Mouse (Mus musculus) embryo, embryonic 10 days (tissue): ENCODE data around the gene Gtf2i.
A peak's percentile ranks its signal among the peaks of the same experiment; 100 is the strongest.
"Not testable (repeated sequence)": the region's sequence is repeated elsewhere in the genome, so short reads cannot be mapped to it uniquely, and the experiment has no call there.

Experiments
- DNase-seq: peaks from one replicate; pipeline ENCODE4 v3.0.0-alpha.2; 2015; ENCODE audit warnings: low spot score

Gtf2i gene

DNA sequence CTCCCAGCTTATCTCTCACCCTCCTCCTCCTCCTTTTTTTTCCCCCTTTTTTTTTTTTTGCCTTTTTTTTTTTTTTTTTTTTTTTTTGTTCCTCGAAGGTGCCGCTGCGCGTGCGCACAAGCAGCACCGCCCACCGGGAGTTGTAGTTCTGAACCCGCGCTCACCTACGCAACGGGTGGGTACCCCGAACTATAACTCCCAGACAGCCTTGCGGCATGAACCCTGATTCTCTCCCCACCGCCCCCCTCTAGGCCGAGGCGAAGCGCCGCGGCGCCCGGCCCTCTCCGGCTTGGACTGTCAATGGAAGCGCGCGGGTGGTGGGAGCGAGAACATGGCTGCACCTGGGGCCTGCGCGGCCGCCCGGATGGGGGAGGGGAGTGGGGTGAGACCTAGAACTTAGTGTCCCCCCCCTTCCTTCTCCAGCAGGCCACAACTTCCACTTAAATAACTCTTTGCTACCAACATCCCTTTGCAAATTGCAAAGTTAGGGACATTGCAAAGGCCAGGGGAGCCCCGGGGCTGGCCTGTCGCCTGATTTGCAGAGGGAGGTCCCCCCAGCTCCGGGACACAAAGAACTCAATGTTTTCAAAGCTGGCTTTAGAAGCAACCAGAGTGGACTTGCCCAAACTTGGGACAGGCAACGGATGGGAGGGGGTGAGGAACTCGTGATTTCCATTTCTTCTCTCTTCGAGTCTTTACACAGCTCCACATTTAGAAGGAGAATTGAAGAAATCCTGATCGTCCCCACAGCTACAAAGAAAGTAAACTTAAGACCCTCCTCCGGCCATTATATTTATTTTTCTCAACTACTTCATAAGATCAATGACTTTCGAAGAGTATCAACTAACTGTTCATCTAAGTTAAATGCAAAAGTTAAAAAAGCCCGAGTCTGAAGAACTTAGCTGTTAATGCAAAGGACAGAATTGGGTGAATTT is at the start of gene Gtf2i:
Gene Gtf2i (minus strand): TSS at position 73 of the 935 bp plus-strand sequence.
- DNase-seq: peak; percentile 98

DNA sequence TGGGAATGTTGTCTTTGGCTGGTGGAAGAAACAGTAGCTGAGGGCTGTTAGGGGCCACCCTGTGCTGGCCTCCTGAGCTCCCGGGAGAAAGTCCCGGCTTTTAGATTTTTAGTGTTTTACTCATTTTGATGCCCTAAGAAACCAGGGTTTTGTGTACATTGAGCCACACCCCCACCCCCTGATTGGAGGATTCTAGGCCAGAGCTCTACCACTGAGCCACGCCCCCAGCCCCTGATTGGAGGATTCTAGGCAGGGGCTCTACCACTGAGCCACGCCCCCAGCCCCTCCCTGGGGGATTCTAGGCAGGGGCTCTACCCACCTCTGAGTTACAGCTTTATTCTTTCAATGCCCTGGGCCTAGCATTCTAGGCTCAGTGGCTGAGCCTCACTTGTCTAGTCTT is 44.5 kb upstream of the Gtf2i start:
- DNase-seq: no peak

DNA sequence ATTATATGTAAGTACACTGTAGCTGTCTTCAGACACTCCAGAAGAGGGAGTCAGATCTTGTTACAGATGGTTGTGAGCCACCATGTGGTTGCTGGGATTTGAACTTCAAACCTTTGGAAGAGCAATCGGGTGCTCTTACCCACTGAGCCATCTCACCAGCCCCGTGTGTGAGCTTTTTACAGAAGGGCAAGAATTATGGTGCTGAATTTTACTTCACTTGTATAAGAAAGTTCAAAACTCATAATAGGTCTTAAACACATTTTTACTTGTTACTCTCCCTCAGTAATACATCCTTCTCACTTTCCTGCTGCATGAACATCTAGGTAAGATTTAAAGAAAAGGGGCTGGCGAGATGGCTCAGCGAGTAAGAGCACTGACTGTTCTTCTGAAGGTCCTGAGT is 40.8 kb upstream of the Gtf2i start:
- not testable (repeated sequence) for DNase-seq

DNA sequence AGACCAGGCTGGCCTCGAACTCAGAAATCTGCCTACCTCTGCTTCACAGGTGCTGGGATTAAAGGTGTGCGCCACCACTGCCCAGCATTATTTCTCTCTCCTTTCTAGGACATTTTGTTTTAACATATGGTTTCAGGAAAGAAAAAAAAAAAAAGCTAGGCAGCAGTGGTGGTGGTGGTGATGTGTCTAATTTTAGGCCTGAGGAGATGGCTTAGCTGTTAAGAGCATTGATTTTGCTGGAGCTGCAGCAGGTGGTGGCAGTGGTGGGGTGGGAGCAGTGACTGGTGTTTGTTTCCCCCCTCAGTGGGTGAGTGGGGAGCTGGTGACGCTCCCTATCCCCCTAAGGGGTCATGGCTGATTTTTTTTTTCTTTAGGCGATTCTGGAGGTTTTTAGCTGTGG is 38.6 kb upstream of the Gtf2i start:
- no peak for DNase-seq

DNA sequence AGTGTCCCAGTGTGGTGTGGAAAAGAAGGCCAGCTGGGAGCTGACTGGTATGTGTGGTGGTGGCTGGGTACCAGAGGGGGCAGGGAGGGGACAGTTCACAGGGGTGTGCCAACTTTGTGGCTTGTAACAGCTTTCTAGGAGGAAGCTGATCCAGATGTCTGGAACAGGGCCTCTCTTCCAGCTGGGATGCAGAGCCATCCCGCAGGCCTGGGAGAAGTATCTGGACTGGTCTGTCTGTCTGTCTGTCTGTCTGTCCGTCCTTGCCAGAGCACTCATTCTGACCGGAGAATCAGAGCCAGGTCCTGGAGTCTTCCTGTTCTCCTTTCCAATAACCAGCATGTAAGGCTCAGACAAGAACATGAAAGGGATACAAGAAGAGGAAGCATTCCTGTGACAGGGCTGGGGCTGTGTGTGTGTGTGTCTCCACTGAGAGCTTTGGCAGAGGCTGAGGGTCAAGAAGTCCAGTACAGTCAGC is 38.0 kb upstream of the Gtf2i start:
- DNase-seq: no peak

DNA sequence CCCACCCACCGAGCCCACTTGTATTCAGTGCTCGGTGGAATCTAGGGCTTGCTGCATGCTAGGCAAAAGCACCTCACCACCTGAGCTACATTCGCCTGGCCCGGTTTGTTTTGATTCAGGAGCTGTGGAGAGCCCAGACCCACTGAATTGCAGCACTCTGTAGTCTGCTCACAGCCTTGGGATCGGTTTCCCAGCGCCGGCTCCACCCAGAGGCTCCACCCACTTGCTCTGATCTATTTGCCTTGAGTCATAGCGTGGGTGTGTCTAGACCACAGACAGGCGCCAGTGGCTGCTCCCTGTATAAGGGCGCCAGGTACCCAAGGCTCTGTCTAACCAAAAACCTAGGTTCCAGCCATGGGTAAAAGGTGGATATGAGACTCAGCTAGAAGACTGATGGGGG is 36.1 kb upstream of the Gtf2i start:
- peak; percentile 73 for DNase-seq

DNA sequence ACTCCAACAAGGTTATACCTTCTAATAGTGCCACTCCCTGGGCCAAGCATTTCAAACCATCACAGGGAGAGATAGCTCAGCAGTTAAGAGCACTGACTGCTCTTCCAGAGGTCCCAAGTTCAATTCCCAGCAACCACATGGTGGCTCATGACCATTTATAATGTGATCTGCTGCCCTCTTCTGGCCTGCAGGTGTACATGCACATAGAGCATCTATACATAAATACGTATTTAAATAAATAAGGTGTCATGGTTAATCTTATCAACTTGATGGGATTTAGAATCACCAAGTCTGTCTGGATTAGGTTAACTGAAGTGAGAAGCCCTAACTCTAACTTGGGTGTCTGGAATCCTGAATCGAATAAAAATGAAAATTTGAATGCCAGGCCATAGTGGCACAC is 32.5 kb upstream of the Gtf2i start:
- no peak for DNase-seq

DNA sequence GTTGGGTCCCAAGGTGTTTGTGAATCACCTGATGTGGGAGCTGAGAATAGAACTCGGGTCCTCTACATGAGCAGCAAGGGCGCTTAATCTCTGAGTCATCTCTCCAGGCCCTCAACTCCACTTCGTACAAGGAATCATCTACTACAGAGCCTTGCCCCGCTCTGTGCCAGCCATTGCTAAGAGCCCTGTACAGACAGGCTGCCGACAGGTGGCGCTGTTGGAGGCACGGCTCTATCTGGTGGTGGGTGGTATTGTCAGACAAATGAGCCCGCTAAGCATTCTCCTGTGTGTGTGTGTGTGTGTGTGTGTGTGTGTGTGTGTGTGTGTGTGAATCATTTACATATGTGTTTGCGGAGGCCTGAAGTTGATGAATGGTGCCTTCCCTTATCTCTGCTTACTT is 30.9 kb upstream of the Gtf2i start:
- no peak for DNase-seq

DNA sequence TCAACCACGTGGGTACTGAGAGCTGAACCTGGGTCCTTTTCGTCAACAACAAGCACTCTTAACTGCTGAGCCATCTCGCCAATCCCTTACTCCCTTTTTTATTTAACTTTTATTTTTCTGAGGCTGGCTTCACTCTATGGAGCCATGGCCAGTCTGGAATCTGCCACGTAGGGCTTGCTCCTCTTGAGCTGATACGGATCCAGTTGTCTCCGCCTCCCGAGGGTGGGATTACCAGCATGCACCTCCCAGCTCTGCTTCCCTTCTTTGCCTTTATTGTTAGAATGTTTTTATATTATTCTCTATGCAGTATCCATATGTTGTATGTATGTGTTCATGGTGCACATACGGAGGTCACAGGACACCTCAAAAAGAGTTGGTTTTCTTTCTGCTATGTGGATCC is 29.5 kb upstream of the Gtf2i start:
- DNase-seq: no peak

DNA sequence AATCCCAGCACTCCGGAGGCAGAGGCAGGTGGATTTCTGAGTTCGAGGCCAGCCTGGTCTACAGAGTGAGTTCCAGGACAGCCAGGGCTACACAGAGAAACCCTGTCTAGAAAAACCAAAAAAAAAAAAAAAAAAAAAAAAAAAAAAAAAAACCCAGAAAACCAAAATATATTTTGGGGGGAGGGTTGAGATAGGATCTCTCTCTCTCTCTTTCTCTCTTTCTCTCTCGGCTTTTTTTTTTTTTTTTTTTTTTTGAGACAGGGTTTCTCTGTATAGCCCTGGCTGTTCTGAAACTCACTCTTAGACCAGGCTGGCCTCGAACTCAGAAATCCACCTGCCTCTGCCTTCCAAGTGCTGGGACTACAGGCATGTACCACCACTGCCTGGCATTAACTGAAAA is 29.0 kb upstream of the Gtf2i start:
- DNase-seq: not testable (repeated sequence)

DNA sequence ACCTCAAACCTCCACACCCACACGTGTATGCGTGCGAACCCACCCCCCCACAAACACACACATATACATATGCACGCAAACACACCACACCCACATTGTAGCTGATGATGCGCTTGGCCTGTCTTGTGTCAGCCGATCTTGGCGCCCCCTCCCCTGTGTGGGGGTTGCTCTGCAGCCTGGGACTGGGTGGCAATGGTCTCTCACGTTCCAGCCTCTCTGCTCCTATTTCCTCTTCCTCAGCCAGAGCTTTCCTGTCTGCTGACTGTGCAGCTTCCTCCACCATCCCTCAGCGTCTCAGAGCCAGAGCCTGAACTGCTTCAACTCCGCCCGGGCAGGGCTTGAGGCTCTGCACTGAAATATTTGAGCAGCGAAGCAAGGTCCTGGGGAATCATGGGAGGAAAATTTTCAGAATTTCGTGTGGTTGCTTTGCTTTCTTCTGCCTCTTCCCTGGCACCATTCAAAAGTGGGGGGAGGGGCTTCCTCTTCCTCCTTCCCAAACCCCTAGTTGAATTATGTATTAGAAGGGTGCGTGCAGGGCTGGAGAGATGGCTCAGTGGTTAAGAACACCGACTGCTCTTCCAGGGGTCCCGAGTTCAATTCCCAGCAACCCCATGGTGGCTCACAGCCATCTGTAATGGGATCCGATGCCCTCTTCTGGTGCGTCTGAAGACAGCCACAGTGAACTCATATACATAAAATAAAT is 28.1 kb upstream of the Gtf2i start:
- no peak for DNase-seq

DNA sequence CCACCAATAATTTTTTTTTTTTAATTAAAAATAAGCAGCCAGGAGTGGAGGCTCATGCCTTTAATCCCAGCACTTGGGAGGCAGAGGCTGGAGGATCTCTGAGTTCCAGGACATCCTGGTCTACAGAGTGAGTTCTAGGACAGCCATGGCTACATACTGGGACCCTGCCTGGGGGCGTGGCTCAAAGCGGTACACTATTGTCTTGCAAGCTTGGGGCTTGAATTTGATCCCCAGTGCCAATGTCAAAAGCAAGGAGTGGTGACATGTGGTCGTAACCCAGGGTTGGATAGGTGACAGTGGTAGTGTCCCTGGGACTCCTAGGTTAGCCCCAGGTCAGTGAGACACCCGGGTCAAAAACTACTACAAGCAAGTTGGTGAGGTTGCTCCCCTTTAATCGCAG is 27.2 kb upstream of the Gtf2i start:
- DNase-seq: no peak

DNA sequence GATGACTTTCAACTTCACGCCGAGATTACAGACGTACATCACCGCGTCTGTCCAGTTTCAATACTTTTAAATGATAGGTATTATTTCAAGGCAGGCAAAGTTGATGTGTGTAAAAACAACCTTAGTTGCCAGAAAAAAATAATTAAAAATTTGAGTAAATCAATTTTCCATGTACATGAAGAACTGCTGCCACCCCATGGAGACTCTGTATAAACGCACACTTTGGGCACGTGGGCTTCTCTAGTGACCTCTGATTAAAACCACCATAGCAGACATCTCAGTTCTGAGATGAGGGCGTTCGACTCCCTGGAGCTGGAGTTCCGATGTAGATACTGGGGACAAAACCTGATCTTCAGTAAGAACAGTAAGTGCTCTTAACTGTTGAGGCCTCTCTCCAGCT is 26.8 kb upstream of the Gtf2i start:
- DNase-seq: peak; percentile 72

DNA sequence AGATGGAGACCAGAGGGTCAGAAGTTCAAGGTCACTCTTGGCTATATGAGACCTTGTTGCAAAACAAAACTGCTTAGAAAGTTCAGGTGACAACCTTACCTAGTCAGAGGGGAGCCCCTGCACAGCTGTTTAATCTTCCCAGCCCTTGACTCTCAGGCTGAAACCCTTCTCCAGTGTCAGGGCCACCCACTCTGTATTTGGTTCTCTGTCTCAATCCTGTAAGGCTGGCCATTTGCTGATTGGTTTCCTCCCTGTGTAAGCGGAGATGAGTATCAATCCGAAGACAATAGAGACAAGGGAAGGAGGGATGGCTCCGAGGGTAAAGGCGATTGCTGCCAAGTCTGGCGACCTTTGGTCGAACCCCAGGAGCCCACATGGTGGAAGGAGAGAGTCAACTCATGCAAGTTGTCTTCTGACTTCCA is 25.6 kb upstream of the Gtf2i start:
- DNase-seq: no peak

DNA sequence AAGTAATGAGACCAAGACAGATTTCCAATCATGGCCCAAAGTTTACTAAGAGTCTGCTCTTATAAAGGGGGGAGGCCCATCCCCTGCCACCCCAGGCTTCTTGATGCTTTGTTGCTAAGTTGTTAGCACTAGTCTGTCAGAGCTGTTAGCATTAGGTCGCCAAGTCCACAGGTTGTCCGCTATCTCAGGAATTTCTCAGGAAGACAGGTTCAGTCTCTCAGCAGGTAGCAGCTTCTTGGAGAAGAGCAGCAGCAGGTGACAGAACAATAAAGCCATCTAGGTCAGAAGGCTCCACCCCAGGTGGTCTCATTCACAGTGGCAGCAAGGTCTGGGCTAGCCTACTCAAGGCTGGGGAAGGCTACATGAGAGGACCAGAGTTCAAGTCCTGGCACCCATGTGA is 22.5 kb upstream of the Gtf2i start:
- DNase-seq: not testable (repeated sequence)

DNA sequence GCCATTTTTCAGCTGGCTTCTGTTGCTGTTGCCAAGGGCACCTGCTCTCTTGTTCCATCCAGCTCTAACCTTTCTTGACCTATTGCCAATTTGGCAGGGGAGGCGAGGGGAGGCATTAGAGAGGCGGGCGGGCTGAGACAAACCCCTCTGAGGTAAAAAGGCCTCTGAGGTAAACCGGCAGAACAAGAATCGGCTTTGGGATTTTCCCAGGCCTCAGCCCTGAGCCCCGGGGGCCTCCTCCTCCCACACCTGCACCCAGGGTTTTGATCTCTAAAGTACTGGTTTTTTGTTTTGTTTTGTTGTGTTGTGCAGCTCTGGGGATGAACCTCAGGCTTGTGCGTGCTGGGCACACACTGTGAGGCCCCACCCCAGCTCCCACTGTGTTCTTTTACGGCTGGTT is 18.2 kb upstream of the Gtf2i start:
- peak; percentile 44 for DNase-seq

DNA sequence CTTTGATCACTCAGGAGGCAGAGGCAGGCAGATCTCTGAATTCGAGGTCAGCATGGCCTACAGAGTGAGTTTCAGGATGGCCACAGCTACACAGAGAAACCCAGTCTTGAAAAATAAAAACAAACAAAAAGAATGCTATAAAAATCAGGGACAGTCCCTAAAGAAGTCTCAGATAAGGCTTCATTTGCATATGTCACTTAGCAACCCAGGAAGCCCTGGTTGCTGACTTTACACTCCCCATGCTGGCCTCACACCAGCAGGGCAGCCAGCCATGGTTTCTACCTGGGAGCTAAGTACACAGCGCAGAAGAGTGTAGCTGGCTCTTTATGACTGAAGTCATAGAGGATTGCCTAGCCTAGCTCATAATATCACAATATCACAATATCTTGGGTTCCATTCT is 15.5 kb upstream of the Gtf2i start:
- no peak for DNase-seq

DNA sequence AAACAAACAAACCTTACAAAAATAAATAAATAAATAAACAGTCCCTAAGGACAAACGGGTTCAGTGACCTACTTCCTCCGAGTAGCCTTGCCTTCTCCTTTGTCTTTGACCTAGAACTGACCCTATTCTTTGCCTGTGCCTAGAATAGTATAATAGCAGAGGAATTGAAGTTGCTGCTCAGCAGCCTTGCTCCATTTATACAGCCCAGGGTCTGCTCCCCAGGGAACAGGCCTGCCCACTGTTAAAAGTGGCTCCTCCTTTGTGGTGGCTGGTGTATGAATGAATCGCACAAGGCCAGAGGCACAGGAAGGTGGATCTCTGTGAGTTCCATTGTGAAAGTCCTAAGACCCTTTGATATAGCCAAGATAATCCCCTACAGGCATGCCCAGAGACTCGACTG is 14.8 kb upstream of the Gtf2i start:
- DNase-seq: no peak

DNA sequence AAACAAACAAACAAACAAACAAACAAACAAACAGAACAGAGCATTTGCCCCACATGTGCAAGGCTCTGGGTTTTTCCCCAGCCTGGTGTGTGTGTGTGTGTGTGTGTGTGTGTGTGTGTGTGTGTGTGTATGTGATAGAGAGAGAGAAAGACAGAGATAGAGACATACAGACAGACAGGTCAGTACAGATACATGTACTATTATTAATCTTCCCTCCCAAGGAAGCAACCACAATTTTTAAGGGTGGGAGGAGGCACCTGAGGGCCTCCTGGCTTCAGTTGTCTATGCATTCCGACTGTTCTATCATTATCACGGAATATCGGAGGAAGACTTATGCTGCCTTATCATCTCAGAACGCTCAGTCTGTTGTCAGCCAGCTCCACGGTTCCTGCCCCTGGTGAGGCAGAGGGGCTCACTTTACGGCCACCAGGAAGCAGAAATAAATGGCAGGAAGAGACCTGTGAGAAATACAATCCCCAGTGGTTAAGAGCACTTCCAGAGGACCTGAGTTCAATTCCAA is 14.0 kb upstream of the Gtf2i start:
- no peak for DNase-seq

DNA sequence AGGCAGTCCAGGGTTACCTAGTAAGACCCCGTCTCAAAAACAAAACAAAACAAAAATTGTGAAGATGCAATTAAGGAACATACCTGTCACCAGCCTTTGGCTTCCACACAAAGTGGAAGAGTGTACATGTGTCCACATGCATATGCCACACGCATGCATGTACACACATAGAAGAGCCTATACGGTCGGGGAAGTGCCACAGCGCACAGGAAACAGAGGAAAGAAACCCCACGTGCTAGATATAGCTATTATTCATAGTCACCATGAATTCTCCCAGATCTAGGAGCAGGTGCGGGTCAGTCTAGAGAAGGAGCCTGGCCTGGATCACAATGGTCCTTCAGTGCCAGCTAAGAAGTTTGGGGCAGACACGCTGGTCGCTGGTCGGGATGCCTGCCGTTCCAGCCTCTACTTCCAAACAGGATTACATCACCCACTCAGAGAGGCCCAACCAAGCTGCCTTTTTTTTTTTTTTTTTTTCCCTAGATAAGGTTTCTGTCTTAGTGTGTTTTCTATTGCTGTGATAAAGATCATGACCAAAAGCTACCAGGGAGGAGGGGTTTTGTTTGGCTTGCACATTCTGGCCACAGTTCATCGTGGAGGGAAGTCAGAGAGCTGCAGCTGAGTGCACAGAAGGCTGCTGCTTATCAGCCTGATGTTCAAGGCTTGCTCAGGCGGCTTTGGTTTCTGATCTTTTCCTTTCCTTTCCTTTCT is 11.5 kb upstream of the Gtf2i start:
- DNase-seq: no peak

DNA sequence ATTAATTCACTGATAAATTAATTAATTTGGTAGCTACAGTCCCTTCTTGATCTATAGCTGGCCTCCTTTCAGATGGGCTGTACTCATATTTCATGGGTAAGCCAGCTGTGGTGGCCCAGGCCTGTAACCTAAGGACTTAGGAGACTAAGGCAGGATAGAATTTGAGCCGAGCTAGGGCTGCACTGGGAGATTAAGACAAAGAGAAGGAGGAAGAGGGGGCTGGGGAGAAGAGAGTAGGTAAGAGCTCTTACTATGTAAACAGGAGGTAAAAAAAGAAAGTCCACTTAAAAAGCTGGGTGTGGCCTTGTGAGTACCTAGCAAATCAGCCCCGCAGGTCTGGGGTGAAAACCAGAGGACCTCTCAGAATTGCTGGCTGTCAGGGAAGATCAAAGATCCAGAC is 9.3 kb upstream of the Gtf2i start:
- peak; percentile 38 for DNase-seq

DNA sequence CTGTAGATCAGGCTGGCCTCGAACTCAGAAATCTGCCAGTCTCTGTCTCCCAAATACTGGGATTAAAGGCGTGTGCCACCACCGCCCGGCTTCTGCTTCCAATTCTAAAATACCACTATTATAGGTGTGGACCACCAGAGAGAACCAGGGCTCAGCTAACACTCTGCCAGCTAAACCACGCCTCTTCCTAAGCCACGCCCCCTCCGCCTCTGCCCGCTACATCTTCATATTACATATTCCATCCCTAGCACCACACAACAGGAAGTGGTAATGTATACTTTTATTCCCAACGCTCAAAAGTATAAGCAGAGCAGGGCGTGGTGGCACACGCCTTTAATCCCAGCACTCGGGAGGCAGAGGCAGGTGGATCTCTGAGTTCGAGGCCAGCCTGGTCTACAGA is 8.8 kb upstream of the Gtf2i start:
- DNase-seq: no peak
